9 mouse cellular contexts compared by ENCODE assay signal in genomic region chr6:88132051-88132450, GRCm38 (mm10). TPM values are rescaled to one million over a fixed set of nuclear protein-coding genes. Genes with fewer than 3 reads are reported as not detected.
DNase-seq lines count a peak whose midpoint lies in the region; ATAC-seq lines count a peak whose summit lies in the region.
"Had no signal": no experiment of that assay in that cellular context is flagged by ENCODE, and none has a peak within 500 bp of the region (broad histone marks: within the 10 kb centered on the region; RNA-seq: fewer than 3 reads in every experiment).

No protein-coding gene starts in this region.

- H3K4me1 ChIP-seq in lung, embryonic 16.5 days (replicated peaks; ENCODE audit: control insufficient read depth, insufficient read depth, low read length) = peaks cover 15% of the 10 kb centered on the region
- H3K4me1 ChIP-seq in forebrain, embryonic 14.5 days (ENCODE audit: control insufficient read depth, insufficient read depth, low read length) = peaks cover 6% of the 10 kb centered on the region; the same call in 1 of the 2 replicates
- peaks cover 24% of the 10 kb centered on the region for H3K4me1 ChIP-seq in limb, embryonic 13.5 days

- no peak overlapping the region for H3K4me3 ChIP-seq in lung, embryonic 16.5 days (ENCODE audit: low read length)
- peak overlapping the region; percentile 11; the same call in 1 of the 2 replicates for H3K4me3 ChIP-seq in forebrain, embryonic 14.5 days (ENCODE audit: low read depth, low read length)
- H3K4me3 ChIP-seq in limb, embryonic 13.5 days = 0 out of 2 replicates have a peak overlapping the region, but pooled peaks have one; percentile 8

- peak; percentile 42; the same call in 1 of the 2 replicates for ATAC-seq in lung, embryonic 16.5 days (ENCODE audit: low read depth)
- ATAC-seq in forebrain, embryonic 14.5 days = peak; percentile 56
- ATAC-seq in limb, embryonic 13.5 days (ENCODE audit: low FRiP score, low read depth) = 0 out of 2 replicates have a peak, but pooled peaks have one; percentile 16
- ATAC-seq: Patski had no signal

- 8% methylated on average over 17 of the region's 17 CpGs for WGBS in lung, embryonic 16.5 days
- 2% methylated on average over 17 of the region's 17 CpGs for WGBS in forebrain, embryonic 14.5 days
- 4% methylated on average over 17 of the region's 17 CpGs for whole genome bisulfite sequencing in limb, embryonic 13.5 days

- no peaks in the 10 kb centered on the region for H3K27me3 ChIP-seq in lung, embryonic 16.5 days (ENCODE audit: control insufficient read depth, insufficient read depth, low read depth, low read length)
- no peaks in the 10 kb centered on the region for H3K27me3 ChIP-seq in forebrain, embryonic 14.5 days (replicated peaks; ENCODE audit: control insufficient read depth, insufficient read depth, low read length)
- H3K27me3 ChIP-seq in limb, embryonic 13.5 days = peaks cover 3% of the 10 kb centered on the region; the same call in 1 of the 2 replicates

- no peaks in the 10 kb centered on the region for H3K36me3 ChIP-seq in lung, embryonic 16.5 days (ENCODE audit: control insufficient read depth, insufficient read depth, low read length)
- no peaks in the 10 kb centered on the region for H3K36me3 ChIP-seq in forebrain, embryonic 14.5 days (ENCODE audit: control insufficient read depth, insufficient read depth, low read length)
- H3K36me3 ChIP-seq in limb, embryonic 13.5 days = no peaks in the 10 kb centered on the region

- no peak for DNase-seq in lung, postnatal 36 days
- peak; percentile 70 for DNase-seq in forebrain, embryonic 14.5 days (ENCODE audit: low spot score)
- DNase-seq in retina, postnatal 1 day = peak; percentile 82
- no peak for DNase-seq in left cerebral cortex, adult 18-20 months (ENCODE audit: low spot score in 2 of 2)
- DNase-seq in adrenal gland, postnatal 36 days = no peak
- no peak for DNase-seq in cerebellum, postnatal 4 days (ENCODE audit: low spot score in 2 of 2)

- no peak overlapping the region; the same call in 1 of the 2 replicates for H3K9ac ChIP-seq in lung, embryonic 16.5 days (ENCODE audit: low read length)
- H3K9ac ChIP-seq in forebrain, embryonic 14.5 days (ENCODE audit: low read length) = peak overlapping the region; percentile 48; the same call in 1 of the 2 replicates
- no peak overlapping the region for H3K9ac ChIP-seq in limb, embryonic 13.5 days

- H3K27ac ChIP-seq in lung, embryonic 16.5 days (ENCODE audit: low read length) = no peak overlapping the region
- H3K27ac ChIP-seq in forebrain, embryonic 14.5 days (ENCODE audit: low read depth, low read length) = peak overlapping the region; percentile 52; the same call in 1 of the 2 replicates
- H3K27ac ChIP-seq in limb, embryonic 13.5 days = no peak overlapping the region

- H3K9me3 ChIP-seq in lung, embryonic 16.5 days (ENCODE audit: control insufficient read depth, low read length) = no peaks in the 10 kb centered on the region
- H3K9me3 ChIP-seq in forebrain, embryonic 14.5 days (replicated peaks; ENCODE audit: control insufficient read depth, low read length) = no peaks in the 10 kb centered on the region
- H3K9me3 ChIP-seq in limb, embryonic 13.5 days = 0 out of 2 replicates have a peak, but pooled peaks cover 4% of the 10 kb centered on the region

- H3K4me2 ChIP-seq in lung, embryonic 16.5 days (ENCODE audit: low read depth, low read length) = no peak overlapping the region
- H3K4me2 ChIP-seq in forebrain, embryonic 14.5 days (ENCODE audit: low read length) = peak overlapping the region; percentile 45
- H3K4me2 ChIP-seq in limb, embryonic 13.5 days (replicated peaks) = peak overlapping the region; percentile 46

RNA-seq across cellular contexts. Expression of gene Rpn1, which starts 47.8 kb away (rescaled TPM):
- polyA plus RNA-seq in lung, embryonic 16.5 days (2015; fragmentation: Nextera tagmentation; extraction: Ambion mirVana) = 382 and 419 TPM in 2 replicates
- polyA plus RNA-seq in forebrain, embryonic 14.5 days (2014; fragmentation: Nextera tagmentation; extraction: Ambion mirVana) = 279 and 283 TPM in 2 replicates
- polyA plus RNA-seq in limb, embryonic 13.5 days (2015; fragmentation: Nextera tagmentation; extraction: Ambion mirVana) = 391 and 427 TPM in 2 replicates
- total RNA-seq in left cerebral cortex, adult 18-20 months (2021) = 100 to 1,000 TPM; 174 to 187 TPM
- 100 to 1,000 TPM; 255 to 268 TPM for total RNA-seq in adrenal gland, postnatal 36 days (2021)

Comparison
In these comparisons a context has a peak if more than half of its experiments do, and no peak if none do; other contexts are left out.
1. DNase-seq: peak in forebrain, embryonic 14.5 days (single experiment) and retina, postnatal 1 day (single experiment); none in lung, postnatal 36 days (single experiment), left cerebral cortex, adult 18-20 months (0 of 2), adrenal gland, postnatal 36 days (0 of 2) and cerebellum, postnatal 4 days (0 of 2).
2. Peak in every context shown above with its lines, with median percentiles within 50 percentile points of each other: ATAC-seq.